Mouse (Mus musculus): ENCODE measurements at regions not wholly inside any gene's neighbourhood (a gene's known extent, or its start where the extent isn't known, plus 50 kb on each side); places are given as distances from the start of the nearest gene placed in this dataset.
"Not testable (repeated sequence)": the region's sequence is repeated elsewhere in the genome, so short reads cannot be mapped to it uniquely, and the experiment has no call there.

- no peak for DNase-seq (ENCODE audit: extremely low spot score in 1 of 2, low spot score in 1 of 2)
Observed at GRCm38 (mm10) chr10:10270297-10270696, 201.8 kb downstream of the Adgb start.

GRCm38 (mm10) chr10:10252540-10253318 lies 219.4 kb downstream of the Adgb start:
- DNase-seq (ENCODE audit: extremely low spot score in 1 of 2, low spot score in 1 of 2), result peak in 1 of 2 experiments; percentile 45

- peak in 1 of 2 experiments; percentile 35 for DNase-seq (ENCODE audit: extremely low spot score in 1 of 2, low spot score in 1 of 2)
Observed at GRCm38 (mm10) chr10:10252136-10252535, 220.0 kb downstream of the Adgb start.

DNA sequence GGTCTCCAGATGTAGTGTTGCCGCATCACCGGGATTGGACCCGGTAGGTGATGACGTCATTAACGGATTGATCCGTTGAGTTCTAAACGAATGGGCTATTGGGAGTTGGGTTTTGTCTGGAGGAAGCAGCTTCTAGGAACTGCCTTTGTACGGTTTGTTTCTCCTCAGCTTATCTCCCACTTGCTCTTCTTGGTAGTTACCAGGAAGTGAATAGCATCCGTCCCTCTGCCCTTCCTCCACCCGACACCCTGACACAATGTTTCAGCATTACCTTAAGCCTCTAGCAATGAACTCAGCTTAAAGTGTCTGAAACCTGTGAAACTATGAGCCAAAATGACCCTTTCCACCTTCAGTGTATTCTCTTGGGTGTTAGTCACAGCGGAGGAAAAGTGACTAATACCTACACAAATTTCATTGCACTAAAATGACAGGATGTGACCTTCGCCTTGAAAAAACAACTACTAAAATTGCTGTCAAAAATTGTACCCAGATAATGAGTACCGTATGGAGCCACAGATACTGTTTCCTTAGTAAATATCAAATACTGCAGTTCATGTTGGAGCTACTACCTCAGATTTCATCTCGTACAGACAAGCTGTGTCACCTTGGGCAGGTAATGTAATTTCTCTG lies 237.1 kb downstream of the Adgb start:
- no peak for DNase-seq (ENCODE audit: extremely low spot score in 1 of 2, low spot score in 1 of 2)

DNA sequence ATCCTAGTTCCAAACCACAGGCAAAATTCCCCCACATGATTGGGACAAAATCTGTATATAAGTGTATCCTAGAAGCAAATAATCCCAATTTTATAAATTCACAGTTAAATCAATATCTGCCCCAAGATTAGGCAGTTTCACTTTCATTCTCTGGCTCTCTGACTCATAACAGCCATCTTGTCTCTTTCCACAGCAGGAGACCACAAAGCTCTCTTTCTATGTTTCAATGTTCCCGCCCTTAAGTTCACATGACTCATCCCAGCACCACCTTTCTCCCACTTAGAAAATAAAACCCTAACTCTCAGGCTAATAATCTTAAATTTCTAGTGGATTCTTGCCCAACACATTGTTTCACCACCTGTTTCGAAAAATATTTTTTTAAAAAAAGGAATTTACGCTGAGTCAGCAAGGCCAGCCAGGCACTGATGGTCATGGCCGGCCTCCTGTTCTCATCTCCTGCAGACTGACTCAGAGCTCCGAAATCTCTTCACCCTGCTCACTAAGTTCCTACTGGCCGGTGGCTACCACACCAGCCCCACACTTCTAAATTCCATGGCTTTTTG lies 247.5 kb downstream of the Adgb start:
- DNase-seq (ENCODE audit: extremely low spot score in 1 of 2, low spot score in 1 of 2), result no peak

GRCm38 (mm10) chr10:10219726-10220125 lies 252.4 kb downstream of the Adgb start:
- DNase-seq (ENCODE audit: extremely low spot score in 1 of 2, low spot score in 1 of 2), result no peak

DNA sequence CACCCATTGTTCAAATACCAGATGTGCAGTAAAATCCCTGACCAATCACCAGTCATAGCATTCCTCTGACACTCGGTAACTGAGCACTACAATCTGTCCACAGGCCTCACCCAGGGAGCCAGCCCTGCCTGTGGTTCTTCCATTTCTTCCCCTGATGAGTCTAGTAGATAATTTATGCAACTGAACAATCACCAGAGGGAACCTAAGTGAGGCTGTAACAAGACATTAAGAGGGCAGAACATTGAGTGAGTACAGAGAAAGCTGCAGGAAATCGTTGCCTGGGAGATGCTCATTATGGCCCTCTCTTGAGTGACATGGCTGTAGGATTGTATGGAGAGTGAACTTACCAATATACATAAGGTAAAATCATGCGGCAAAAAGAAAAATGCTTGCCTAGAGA lies 255.2 kb downstream of the Adgb start:
- no peak for DNase-seq (ENCODE audit: extremely low spot score in 1 of 2, low spot score in 1 of 2)

- no peak for DNase-seq (ENCODE audit: extremely low spot score in 1 of 2, low spot score in 1 of 2)
Observed at GRCm38 (mm10) chr10:10215376-10215775, 256.8 kb downstream of the Adgb start.

- no peak for DNase-seq (ENCODE audit: extremely low spot score in 1 of 2, low spot score in 1 of 2)
Observed at GRCm38 (mm10) chr10:10208354-10208753, 263.8 kb downstream of the Adgb start.

- DNase-seq (ENCODE audit: extremely low spot score in 1 of 2, low spot score in 1 of 2), result no peak
Observed at GRCm38 (mm10) chr10:10205805-10206520, 266.2 kb downstream of the Adgb start.

DNA sequence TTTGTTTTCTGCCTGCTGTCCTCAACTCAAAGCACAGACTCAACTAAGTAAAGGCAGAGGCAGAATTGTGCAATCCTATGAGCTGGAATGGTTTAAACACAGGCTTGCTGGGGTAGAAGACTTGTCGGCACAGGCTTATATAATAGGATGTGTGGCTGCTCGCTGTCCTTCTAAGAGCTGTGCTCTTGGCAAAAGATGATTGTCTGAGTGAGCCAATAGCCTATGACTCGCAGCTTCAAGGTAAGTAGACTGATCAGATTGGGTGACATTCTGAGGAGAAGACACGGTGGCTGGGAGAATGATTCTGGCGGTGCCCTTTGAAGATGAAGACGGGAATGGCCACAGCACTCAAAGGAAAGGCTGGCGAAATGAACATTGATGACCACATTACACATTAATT lies 268.1 kb downstream of the Adgb start:
- no peak for DNase-seq (ENCODE audit: extremely low spot score in 1 of 2, low spot score in 1 of 2)

GRCm38 (mm10) chr10:10190308-10190707 lies 281.8 kb downstream of the Adgb start:
- DNase-seq (ENCODE audit: extremely low spot score in 1 of 2, low spot score in 1 of 2), result peak in 1 of 2 experiments; percentile 13

DNA sequence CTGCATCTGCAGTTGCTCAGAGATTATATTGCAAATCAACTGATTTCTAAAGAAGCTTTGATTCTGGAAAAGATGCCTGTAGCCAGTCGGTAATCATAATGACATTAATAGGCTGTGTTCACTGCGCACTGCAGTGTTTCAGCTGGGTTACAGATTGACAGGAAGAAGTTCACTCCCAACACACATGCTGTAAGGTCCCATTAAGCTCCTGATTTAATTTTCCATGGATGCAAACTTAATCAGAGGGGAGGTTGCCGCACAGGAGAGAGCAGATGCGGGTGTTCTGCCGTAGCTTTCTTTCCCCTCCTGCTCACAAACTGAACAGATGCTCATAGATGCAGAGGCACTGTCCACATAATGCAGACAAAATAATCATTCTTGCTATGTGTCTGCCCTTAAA lies 284.0 kb downstream of the Adgb start:
- no peak for DNase-seq (ENCODE audit: extremely low spot score in 1 of 2, low spot score in 1 of 2)

DNA sequence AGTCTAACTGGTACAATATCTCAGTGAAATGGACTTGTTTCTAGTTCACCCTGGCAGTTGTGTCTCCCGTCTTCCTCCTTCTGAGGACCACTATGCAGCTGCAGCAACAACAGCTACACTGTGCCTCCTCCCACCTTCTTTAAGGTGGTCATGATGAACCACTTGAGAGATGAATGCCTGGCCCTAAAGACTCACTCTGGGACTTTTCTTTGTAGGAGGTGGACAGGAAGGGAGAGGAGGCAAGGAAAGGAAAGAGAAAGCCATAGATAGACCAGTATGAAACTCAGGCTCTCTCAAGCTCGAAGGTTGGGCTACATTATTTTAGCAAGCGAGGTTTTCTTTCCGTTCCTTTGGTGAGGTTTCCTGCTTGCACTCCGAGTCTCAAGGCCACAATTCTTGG lies 285.4 kb downstream of the Adgb start:
- no peak for DNase-seq (ENCODE audit: extremely low spot score in 1 of 2, low spot score in 1 of 2)

DNA sequence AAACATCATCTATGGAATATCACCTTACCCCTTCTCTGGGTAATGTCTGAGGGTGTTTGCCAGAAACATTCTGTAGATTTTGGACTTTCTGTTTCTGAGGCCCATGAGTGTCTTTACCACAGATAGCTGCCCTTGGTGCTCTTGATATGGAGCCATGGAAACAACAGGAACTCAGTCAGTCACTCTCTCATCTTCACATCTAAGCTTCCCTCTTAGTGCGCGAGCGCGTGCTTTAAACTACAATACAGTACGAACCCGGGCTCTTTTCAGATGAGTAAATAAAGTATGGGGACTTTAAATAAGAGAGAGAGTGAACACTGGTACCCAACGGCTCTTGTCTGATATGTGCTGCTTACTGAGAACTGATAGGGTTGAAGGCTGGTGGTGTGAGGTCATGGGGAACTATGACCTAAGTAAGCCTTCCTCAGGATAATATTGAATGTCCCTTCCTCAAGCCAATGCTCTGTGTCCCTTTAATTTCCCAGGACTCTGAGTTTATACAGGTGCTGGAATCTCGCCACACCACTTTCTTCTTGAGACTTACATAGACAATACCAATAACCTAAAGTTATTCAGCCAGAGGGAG lies 284.5 kb upstream of the Stxbp5 start:
- no peak for DNase-seq (ENCODE audit: extremely low spot score in 1 of 2, low spot score in 1 of 2)

- no peak for DNase-seq (ENCODE audit: extremely low spot score in 1 of 2, low spot score in 1 of 2)
Observed at GRCm38 (mm10) chr10:10184386-10184785, 283.5 kb upstream of the Stxbp5 start.

DNA sequence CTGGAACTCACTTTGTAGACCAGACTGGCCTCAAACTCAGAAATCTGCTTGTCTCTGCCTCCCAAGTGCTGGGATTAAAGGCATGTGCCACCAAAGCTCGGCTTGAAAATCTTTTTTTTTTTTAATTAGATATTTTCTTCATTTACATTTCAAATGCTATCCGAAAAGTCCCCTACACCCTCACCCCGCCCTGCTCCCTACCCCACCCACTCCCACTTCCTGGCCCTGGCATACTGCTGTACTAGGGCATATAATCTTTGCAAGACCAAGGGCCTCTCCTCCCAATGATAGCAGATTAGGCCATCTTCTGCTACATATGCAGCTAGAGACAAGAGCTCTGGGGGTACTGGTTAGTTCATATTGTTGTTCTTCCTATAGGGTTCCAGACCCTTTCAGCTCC lies 276.2 kb upstream of the Stxbp5 start:
- DNase-seq (ENCODE audit: extremely low spot score in 1 of 2, low spot score in 1 of 2), result not testable (repeated sequence)
